Mouse (Mus musculus) E14TG2a.4 (cell line): ENCODE data around the gene Tbl2.

Experiments
- CTCF ChIP-seq: conservative IDR thresholded peaks from 2 replicates; pipeline ENCODE4 v1.5.1; 2014; ENCODE audit warnings: low read length
- POU5F1 ChIP-seq: IDR thresholded peaks from 2 replicates; pipeline ENCODE4 v1.6.1; 2014; ENCODE audit warnings: low read length, borderline replicate concordance

DNA sequence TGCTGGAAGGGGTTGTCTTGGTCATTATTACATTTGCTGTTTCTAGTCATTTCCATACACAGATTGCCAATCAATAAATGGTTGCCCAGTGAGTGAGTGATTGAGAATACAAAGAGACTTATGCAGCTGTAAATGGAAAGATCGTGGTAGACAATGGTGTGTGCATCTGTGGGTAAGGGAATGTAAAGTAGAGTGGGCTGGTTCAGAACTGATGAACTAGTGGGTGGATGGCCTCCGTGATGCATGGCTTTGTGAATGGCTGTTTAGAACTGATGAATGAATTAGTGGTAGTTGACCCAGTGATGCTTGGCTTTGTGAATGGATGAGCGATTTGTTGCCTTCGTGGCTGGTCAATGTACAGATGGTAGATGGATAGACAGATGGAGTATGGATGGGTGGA, 19.7 kb upstream of the Tbl2 start:
- TF ChIP-seq CTCF (no peak), POU5F1 (no peak)
